Mouse (Mus musculus) adrenal gland, adult 8-10 months (tissue): ENCODE results near the gene Porcn. TPM values are rescaled to one million over a fixed set of nuclear protein-coding genes. Genes with fewer than 3 reads are reported as not detected.

Source experiments
- total RNA-seq, 4 experiments: library from RNA; stranded (reverse); gene quantifications; 2 replicates each; pipeline ENCODE4 v1.2.4; 2022

The Porcn gene
- total RNA-seq, 4 experiments from 2014 or later = 7.4 to 16.0 (median 12.3) TPM

Other genes with a start within 250 kb of the Porcn start
- gene Gata1, start 228.5 kb downstream of the Porcn start, total RNA-seq = 1 to 10 TPM in 2 of 4 experiments, not detected in 2; 1.7 to 2.6 TPM
- gene Glod5, start 188.0 kb downstream of the Porcn start, total RNA-seq = not detected
- gene Suv39h1, start 131.8 kb downstream of the Porcn start, total RNA-seq = 10 to 100 TPM; 11.5 to 14.6 (median 13.9) TPM
- 1 to 10 TPM; 1.8 to 3.7 (median 3.2) TPM for gene Was, start 116.0 kb downstream of the Porcn start, total RNA-seq
- 10 to 100 TPM; 55.3 to 98.1 (median 71.7) TPM for gene Wdr13, start 73.6 kb downstream of the Porcn start, total RNA-seq
- gene Rbm3, start 60.6 kb downstream of the Porcn start, total RNA-seq = 100 to 1,000 TPM in 3 of 4 experiments, 10 to 100 TPM in 1; 63.7 to 233 (median 151) TPM
- gene Tbc1d25, start 30.3 kb downstream of the Porcn start, total RNA-seq = 10 to 100 TPM in 2 of 4 experiments, 1 to 10 TPM in 2; 9.0 to 10.1 (median 10.0) TPM
- gene Ebp, start 13.0 kb downstream of the Porcn start, total RNA-seq = 10 to 100 TPM; 43.7 to 68.7 (median 57.6) TPM
- gene Ftsj1, start 45.9 kb upstream of the Porcn start, total RNA-seq = 10 to 100 TPM; 20.9 to 31.1 (median 26.9) TPM
- not detected for gene Slc38a5, start 64.6 kb upstream of the Porcn start, total RNA-seq
- gene Ssxb10, start 120.9 kb upstream of the Porcn start, total RNA-seq = not detected
- not detected for gene Ssxb9, start 160.5 kb upstream of the Porcn start, total RNA-seq
- not detected for gene Ssxb1, start 206.8 kb upstream of the Porcn start, total RNA-seq